12 mouse cellular contexts compared by ENCODE assay signal in genomic region chr1:22487270-22487864, GRCm38 (mm10).
A peak's percentile ranks its signal among the peaks of the same experiment; 100 is the strongest.
DNase-seq lines count a peak whose midpoint lies in the region; ATAC-seq and TF ChIP-seq lines count a peak whose summit lies in the region.
"Had no signal": no experiment of that assay in that cellular context is flagged by ENCODE, and none has a peak within 500 bp of the region (broad histone marks: within the 10 kb centered on the region; RNA-seq: fewer than 3 reads in every experiment).

No protein-coding gene starts in this region.

- H3K4me1 ChIP-seq in cortical plate, adult 2 months (ENCODE audit: control insufficient read depth, insufficient read depth, low read length): no peaks in the 10 kb centered on the region
- no peaks in the 10 kb centered on the region for H3K4me1 ChIP-seq in midbrain, embryonic 16.5 days (ENCODE audit: control insufficient read depth, insufficient read depth, low read length)
- H3K4me1 ChIP-seq: liver, embryonic 15.5 days had no signal

- no peak overlapping the region for H3K4me3 ChIP-seq in left cerebral cortex, adult 2 months
- H3K4me3 ChIP-seq in cortical plate, adult 2 months (ENCODE audit: insufficient read depth, low read length): no peak overlapping the region
- no peak overlapping the region for H3K4me3 ChIP-seq in midbrain, embryonic 16.5 days (ENCODE audit: low read depth, low read length)
- H3K4me3 ChIP-seq: liver, embryonic 15.5 days had no signal

- WGBS in midbrain, embryonic 16.5 days: 46% methylated on average over 7 of the region's 7 CpGs

- intact Hi-C loops in left cerebral cortex, adult 2 months (cut with DNase I): no loop called here

- no peak overlapping the region for H3K4me2 ChIP-seq in midbrain, embryonic 16.5 days (ENCODE audit: low read length)
- H3K4me2 ChIP-seq: liver, embryonic 15.5 days had no signal

- H3K9ac ChIP-seq in midbrain, embryonic 16.5 days (ENCODE audit: low read depth, low read length): no peak overlapping the region
- H3K9ac ChIP-seq: liver, embryonic 15.5 days had no signal

- DNase-seq in cerebellum, postnatal 10 days: peak; percentile 33 to 52
- no peak for DNase-seq in cerebellum, adult 8-10 months
- no peak for DNase-seq in left cerebral cortex, adult 2 months (ENCODE audit: extremely low spot score in 1 of 2, low spot score in 2 of 2)
- DNase-seq in left cerebral cortex, adult 11 months (ENCODE audit: low spot score): no peak
- DNase-seq in B cell, adult 2 months: no peak
- DNase-seq: right cerebral cortex, adult 18-20 months; thymus, postnatal 36 days had no signal

- no peak overlapping the region for H3K27ac ChIP-seq in left cerebral cortex, adult 2 months
- no peak overlapping the region for H3K27ac ChIP-seq in cortical plate, adult 2 months (ENCODE audit: insufficient read depth, low read length)
- no peak overlapping the region for H3K27ac ChIP-seq in midbrain, embryonic 16.5 days (ENCODE audit: low read length)
- H3K27ac ChIP-seq: liver, embryonic 15.5 days had no signal

- no peak for TF ChIP-seq POLR2A in cortical plate, adult 2 months (IDR thresholded peaks at IDR 0.05; ENCODE audit: extremely low read depth, insufficient read depth, low read length)

- H3K36me3 ChIP-seq in midbrain, embryonic 16.5 days (ENCODE audit: control insufficient read depth, insufficient read depth, low read length): no peaks in the 10 kb centered on the region
- H3K36me3 ChIP-seq: liver, embryonic 15.5 days had no signal

- no peaks in the 10 kb centered on the region for H3K27me3 ChIP-seq in midbrain, embryonic 16.5 days (ENCODE audit: control insufficient read depth, insufficient read depth, low read depth, low read length)
- H3K27me3 ChIP-seq: liver, embryonic 15.5 days had no signal

- H3K9me3 ChIP-seq in midbrain, embryonic 16.5 days (replicated peaks; ENCODE audit: control insufficient read depth, low read length, poor library complexity, severe bottlenecking): no peaks in the 10 kb centered on the region
- H3K9me3 ChIP-seq: liver, embryonic 15.5 days had no signal

- peak; percentile 64; the same call in 1 of the 2 replicates for ATAC-seq in midbrain, embryonic 16.5 days
- ATAC-seq in CD4-positive, CD25-positive, alpha-beta regulatory T cell, adult 4 months: no peak
- ATAC-seq: intestine, embryonic 16.5 days had no signal

- peak; percentile 66 for TF ChIP-seq CTCF in left cerebral cortex, adult 2 months (IDR thresholded peaks at IDR 0.05)
- TF ChIP-seq CTCF in cortical plate, adult 2 months (IDR thresholded peaks at IDR 0.05; ENCODE audit: extremely low read depth, insufficient read depth, low read length): peak; percentile 38; the same call in 1 of the 2 replicates

Comparison
In these comparisons a context has a peak if more than half of its experiments do, and no peak if none do; other contexts are left out.
1. DNase-seq: peak in cerebellum, postnatal 10 days (2 of 2); none in cerebellum, adult 8-10 months (single experiment), left cerebral cortex, adult 2 months (0 of 2), left cerebral cortex, adult 11 months (single experiment) and B cell, adult 2 months (0 of 2).